Mouse (Mus musculus): ENCODE data around the gene Gabrr2.

The Gabrr2 gene

DNA sequence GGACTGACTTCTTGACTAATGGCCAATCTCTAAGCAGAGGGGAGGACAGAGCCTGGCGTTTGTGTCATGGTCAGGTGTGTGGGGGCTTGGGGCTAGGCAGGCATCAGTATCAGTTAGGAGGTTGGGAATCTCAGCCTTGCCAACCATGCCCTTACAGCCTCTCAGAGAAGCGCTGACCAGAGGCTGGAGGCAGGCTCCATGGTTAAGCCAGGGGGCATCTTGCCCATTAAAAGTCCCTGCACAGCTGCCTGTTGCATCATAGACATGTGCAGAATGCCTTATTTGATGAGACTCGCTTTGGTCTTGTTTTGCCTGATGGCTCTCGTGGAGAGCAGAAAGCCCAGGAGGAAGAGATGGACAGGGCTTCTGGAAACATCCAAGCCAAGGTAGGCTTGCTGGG lies at the start of gene Gabrr2:
Gene Gabrr2, plus strand, starts transcription at position 19 of the 400 bp plus-strand sequence.
- in situ Hi-C loops (cut with MboI; ENCODE audit: unreplicated experiment in 2 of 2): no loop called here

DNA sequence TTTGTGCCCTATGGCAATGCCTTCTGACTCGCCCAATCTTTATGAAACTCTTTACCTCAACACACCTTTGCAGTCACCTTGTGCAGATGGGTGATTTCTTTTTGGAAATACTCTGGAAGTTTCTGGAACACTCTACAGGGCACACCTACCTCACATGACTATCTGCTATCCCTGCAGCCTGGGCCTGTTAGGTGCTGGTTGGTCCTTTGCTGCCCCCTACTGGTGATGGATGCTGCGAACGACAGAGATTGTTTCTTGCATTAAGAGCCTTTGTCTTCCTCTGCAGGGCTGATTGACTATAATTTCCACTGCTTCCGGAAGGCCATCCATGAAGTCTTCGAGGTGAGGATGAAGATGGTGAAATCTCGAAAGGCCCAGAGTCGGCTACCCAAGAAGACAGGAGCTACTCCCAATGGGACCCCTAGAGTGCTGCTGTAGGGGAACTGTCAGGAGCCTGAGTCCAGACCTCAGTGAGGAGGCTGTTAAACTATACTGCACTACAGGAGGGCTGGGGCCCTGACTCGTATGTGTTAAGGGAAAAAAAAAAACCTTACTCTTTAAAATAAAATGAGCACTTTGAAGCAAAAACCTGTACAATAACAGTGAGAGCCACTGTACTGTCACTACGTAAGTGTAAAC lies 44.3 kb upstream of the Gabrr2 start:
- in situ Hi-C loops (cut with MboI; ENCODE audit: unreplicated experiment in 2 of 2): loop anchor here (5.0 kb wide), 4 partner anchors 66 to 351 kb away; partner anchors contain the start of gene Ankrd6 (in 2 of the 2)

DNA sequence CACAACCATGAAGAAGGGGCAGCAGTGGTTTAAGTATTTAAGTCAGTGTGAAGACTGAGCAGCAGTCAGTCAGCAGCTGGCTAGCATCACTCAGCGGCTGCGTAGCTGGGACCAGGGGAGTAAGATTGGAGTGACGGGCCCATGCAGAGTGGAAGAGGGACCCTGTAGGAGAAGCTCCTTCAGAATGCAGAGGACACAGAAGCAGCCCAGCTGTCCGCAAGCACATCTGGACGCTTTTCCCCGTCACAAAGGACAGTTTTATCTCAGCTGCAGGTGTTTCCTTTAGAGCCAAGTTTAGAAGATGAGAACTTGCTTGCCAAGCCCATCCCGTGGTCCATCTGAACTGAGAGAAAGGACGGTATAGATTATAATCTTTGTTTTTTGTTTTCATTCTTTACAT lies 38.4 kb upstream of the Gabrr2 start:
- in situ Hi-C loops (cut with MboI; ENCODE audit: unreplicated experiment in 2 of 2): loop anchor here (5.0 to 10.0 kb wide), 4 partner anchors 37 to 357 kb away; no protein-coding TSS in a partner anchor

DNA sequence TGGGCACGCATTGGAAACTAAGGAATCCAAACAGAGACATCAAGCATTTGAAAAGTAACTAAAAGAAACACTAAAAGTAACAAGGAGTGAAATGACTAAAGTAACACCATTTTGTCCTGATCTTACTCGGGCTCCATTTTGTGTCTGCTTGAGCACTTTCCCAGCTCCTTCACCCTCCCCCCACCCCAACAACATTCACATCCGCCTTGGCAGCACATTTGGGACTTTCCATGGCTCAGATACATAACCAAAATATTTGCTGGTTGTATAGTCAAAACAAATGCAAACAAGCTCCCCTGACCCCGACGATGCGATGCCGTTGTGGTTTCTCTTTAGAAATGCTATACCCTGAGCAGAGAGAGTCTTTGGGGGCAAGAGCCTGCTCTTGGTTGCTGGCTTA lies 33.7 kb upstream of the Gabrr2 start:
- in situ Hi-C loops (cut with MboI; ENCODE audit: unreplicated experiment in 2 of 2): loop anchor here in 1 of 2 experiments (10.0 kb wide), 1 partner anchor 86 kb away; no protein-coding TSS in a partner anchor

DNA sequence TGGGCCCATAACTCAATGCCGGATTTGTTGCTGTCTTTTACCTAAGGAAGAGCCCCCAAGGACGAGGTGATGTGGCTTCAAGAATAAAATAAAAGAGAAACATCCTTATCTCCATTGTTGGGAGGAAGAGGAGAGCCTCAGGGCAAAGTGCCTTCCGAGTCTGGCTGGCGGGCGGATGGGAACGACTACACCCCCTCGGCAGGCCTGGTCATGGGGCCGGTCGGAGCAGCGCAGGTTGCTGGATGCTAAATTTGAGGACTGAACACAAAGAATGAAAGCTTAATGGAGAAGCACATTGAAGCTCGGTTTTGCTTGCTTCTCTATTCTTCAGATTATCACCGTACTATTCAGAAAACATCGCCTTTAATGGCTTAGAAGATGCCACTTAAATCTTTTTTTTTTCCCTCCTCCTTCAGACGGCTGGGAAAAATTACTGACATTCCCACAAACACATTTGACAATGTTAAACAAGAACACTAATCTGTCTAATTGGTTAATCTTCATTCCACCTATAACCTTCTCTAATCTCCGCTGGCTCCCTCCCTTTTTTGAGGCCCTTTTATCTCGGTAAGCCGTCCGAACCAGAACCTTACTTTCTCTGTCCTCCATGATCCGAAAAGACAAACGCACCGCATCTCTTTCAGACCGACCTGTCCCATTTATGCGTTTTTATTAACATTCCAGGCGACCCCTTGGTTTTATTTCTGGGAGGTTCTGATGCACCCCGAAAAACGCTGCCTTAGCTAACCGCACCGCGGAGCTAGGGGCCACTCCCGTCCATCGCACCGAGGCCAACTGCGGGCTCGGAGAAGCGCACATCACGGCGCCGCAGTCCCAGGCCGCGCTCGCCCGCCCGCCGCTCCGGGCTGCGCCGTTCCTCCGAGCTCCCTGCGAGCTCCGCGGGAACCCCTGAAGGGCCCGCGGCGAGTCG lies 32.3 kb upstream of the Gabrr2 start:
- in situ Hi-C loops (cut with MboI; ENCODE audit: unreplicated experiment in 2 of 2): no loop called here

DNA sequence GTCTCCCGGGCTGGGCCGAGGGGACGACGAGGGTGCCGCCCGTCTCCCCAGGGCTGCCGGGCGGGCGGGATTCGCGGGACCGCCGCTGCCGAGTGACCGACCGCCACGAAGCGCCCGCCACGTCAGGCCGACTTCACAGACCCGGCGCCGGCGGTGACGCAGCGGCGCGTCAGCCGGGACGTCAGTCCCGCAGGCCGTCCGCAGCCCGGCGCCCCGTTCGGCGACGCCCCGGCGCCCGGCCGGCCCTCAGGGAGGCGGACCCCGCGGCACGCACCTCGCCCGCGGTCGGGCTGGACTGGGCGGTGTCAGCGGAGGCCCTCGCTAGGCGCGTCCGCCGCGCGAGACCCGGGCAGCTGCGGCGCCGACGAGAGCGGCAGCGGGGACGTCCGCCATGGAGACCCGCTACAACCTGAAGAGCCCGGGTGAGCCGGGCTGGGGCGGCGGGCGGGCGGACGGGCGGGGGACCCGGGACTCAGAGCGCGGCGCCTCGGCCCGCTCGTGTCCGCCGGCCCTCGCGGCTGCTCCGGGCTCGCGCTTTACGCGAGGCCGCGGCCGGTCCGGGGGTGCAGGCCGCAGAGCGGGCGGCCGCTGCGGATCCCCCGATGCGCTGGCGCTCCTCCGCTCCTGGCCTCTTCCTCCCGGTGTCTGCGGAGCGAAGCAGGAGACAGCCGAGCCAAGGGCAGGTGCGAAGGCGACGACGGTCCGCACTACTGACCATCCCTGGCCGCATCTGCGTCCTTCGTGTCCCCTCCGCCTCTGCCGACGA lies 31.4 kb upstream of the Gabrr2 start, which contains the start of gene Ube2j1:
Gene Ube2j1, plus strand, starts transcription at position 222 of the 766 bp plus-strand sequence.
- in situ Hi-C loops (cut with MboI; ENCODE audit: unreplicated experiment in 2 of 2): no loop called here

DNA sequence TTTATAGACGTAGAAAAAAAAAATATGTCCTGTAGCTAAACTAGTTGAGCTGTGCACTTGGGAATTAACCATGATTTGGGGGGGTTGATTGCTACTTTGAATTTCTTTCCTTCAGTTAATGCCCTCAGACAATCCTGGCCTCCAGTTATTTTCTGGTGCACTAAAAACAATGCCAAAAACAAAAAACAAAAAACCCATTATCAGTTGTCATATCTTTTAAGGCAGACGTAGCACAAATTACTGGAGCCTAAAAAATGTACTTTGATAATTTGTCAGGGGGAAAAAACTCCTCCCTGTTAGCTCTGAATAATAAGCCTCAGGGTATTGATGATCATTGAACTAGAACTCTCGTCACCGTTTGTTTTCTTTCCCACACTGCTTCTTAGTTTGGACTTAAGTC lies 30.8 kb upstream of the Gabrr2 start:
- in situ Hi-C loops (cut with MboI; ENCODE audit: unreplicated experiment in 2 of 2): no loop called here

DNA sequence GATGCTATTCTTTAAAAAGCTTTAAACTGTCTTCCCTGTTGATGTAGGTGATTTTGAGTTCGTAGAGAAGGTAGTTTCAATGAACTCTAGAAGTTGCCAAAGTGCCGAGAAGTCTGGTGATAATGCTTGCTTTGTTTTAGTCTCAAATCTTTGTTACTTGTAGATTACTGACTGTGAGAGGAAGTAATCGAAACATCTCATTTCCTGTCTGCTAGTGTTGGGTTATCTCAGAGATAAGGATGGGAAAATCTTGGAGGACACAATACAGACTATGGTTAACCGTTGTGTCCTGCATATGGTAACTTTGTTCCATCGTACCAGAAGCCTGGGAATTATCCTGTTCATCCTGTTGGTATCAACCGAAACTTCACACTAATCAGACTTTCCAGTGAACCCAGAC lies 29.3 kb upstream of the Gabrr2 start:
- in situ Hi-C loops (cut with MboI; ENCODE audit: unreplicated experiment in 2 of 2): no loop called here

DNA sequence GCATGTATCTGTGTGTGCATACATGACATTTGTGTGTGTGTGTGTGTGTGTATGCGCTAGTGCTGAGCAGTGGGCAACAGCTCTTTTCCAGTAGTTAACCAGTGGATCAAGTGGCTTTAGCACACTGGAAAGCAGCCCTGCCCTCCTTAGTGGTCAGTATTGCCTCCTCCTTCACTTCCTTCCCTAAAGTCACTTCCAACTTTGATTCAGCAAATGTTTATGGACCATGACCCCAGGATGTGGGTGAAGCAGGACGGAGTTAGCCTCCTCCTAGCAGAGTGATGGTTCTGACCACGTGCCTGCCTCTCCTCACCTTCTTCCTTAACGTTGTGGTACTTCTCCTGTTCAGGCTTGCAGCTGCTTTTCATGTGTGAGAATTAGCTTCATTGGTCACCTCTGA lies 23.0 kb upstream of the Gabrr2 start:
- in situ Hi-C loops (cut with MboI; ENCODE audit: unreplicated experiment in 2 of 2): loop anchor here in 1 of 2 experiments (5.0 kb wide), 1 partner anchor 207 kb away; no protein-coding TSS in a partner anchor

DNA sequence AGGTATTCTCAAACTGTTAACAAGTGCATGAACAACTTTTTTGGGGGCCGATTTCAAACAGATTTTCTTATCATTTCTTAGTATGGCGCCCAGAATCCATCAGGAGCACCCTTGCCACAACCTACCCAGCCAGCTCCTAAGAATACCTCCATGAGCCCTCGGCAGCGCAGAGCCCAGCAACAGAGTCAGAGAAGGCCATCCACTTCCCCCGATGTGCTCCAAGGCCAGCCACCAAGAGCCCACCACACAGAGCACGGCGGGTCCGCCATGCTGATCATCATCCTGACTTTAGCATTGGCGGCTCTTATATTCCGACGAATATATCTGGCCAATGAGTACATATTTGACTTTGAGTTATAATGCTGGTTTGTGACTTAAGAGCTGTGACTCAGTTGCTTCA lies 13.2 kb upstream of the Gabrr2 start:
- in situ Hi-C loops (cut with MboI; ENCODE audit: unreplicated experiment in 2 of 2): no loop called here

DNA sequence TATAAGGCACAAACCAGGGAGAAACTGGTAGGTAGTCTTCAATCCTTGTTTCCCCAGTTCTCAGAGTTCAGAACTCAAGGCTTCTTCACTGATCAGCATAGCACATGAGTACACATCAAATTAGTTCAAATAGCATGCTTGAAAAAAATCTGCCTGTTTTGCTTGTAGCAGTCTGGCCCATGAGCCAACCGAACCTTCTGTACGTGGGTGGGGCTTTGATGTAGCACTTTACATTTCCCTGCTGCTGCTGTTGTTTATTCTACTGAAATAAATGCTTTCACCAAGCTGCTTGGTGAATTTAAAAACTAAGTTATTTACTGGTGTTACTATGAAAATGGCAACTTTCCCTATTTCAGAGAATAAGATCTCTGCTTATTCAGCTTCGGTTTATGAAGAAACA lies 10.7 kb upstream of the Gabrr2 start:
- in situ Hi-C loops (cut with MboI; ENCODE audit: unreplicated experiment in 2 of 2): no loop called here

DNA sequence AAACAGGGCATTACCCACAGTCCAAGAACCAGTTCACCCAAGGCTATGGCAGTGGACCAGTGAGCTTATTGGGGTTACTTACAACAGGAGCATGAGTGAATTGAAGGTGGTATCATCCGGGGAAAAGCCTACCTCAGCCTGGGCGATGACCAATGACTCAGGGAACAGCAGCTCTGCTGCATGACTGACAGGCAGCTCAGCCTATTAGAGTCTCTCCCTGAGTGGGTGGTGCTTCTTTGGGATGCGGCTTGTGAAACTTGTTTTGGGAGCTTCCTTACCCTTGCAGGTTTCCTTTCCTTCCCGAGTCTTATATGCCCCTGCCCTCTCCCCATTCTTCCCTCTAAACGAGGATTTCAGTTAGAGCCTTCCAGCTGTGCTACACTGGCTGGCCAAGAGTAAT lies 10.1 kb upstream of the Gabrr2 start:
- in situ Hi-C loops (cut with MboI; ENCODE audit: unreplicated experiment in 2 of 2): no loop called here

DNA sequence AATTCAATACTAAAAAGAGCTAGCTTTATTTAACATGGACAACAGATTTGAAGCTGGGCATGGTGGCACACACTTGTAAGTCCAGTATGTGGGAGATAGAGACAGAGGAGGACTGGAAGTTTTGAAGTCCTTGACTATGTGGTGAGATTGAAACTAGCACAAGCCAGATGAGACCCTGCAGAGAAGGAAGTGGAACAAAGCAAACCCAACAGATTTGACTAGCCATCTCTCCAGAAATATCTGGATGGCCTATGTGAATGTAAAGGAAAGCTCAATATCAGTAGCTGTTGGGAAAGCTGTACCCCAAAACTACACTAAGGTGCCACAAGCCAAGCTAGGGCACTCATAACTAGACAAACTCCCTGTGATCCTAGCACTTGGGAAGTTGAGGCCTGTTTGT lies 8.4 kb upstream of the Gabrr2 start:
- in situ Hi-C loops (cut with MboI; ENCODE audit: unreplicated experiment in 2 of 2): no loop called here

DNA sequence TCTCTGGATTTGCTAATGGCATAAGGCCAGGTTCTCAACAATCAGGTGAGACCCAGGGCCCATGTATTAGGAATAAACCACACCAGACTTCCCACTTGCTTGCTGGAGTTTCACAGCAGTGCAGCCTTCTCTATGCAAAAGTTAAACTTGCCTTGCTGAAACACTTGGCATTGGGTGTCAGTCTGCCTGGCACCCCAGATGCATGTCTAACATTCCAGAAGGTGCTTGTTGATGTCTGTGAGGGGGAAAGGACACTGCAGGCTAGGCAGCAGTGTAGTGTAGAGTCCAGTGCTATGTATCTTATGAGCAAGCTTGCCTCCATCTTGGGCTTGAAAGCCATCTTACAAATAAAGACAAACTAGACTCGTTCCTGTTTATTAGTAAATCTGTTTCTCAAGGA lies 6.5 kb upstream of the Gabrr2 start:
- in situ Hi-C loops (cut with MboI; ENCODE audit: unreplicated experiment in 2 of 2): no loop called here

DNA sequence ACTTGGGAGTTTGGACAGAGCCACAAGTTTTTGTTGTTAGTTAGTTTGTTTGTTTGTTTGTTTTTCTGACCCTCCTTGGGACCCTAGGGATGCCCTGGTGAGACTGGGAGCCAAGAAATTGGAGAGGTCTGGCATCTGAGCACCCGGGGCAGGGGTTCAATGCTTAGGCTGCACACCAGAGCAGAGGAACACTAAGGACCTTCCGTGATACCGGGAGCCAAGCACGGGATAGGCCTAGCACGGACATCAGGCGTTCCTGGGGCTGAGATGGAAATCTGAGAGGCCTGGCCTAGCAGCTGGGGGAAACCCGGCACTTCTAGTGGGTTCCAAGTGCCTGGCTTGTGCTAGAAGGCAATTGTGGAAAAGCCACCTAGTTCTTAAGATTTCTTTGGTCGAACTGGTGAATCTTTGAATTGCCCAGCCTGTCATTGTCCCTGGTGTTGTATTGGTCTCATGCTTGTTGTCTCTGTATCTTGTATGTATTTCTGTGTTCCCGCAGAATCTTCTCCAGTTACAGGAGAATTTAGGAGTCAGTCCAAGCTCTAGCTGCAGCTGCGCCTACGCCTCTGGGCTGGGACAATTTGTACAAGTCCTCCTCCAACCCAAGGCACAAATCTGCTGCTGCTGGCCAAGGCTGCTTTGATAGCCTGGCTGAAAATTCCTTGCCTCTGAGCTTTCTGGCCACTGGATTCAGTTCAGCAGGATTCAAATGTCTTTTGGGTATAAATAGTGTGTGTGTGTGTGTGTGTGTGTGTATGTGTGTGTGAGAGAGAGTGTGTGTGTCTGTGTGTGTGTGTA lies 4.7 kb upstream of the Gabrr2 start:
- in situ Hi-C loops (cut with MboI; ENCODE audit: unreplicated experiment in 2 of 2): no loop called here

DNA sequence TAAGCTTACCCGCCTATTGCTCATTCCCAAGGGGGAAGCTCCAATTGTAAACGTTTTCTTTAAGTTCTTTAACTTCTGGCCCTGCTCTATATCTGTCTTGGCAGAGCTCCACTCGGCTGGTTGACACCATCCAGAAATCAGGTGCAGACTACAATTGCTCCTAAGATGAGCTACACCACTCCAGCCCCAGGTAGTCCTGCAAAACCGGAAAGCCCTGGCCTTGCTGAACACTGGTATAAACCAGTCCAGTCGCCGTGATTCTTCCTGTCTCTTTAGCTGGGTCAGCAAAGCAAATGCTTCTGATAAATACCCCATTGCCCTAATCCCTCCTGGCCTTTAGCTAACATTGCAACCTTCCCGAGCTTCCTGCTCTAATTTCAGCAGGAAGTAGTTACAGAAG lies 1.6 kb upstream of the Gabrr2 start:
- in situ Hi-C loops (cut with MboI; ENCODE audit: unreplicated experiment in 2 of 2): no loop called here

DNA sequence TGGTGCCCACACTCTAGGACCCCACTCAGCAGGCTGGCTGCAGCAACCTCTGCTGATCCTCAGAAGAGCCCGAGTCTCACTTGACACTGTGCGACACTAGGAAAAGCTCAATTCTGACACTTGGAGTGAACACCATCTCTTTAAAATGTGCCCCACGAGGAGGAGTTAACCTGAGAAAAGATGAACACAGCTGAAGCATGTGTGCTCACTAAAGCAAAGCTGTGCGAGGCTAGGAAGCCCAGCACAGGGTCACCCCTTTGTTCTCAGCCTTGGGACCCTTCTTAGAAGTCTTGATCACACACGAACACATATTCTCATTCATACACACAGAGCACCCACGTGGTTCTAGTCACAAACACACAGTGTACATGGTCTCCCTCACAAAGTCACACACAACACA lies 2.2 kb downstream of the Gabrr2 start:
- in situ Hi-C loops (cut with MboI; ENCODE audit: unreplicated experiment in 2 of 2): no loop called here

DNA sequence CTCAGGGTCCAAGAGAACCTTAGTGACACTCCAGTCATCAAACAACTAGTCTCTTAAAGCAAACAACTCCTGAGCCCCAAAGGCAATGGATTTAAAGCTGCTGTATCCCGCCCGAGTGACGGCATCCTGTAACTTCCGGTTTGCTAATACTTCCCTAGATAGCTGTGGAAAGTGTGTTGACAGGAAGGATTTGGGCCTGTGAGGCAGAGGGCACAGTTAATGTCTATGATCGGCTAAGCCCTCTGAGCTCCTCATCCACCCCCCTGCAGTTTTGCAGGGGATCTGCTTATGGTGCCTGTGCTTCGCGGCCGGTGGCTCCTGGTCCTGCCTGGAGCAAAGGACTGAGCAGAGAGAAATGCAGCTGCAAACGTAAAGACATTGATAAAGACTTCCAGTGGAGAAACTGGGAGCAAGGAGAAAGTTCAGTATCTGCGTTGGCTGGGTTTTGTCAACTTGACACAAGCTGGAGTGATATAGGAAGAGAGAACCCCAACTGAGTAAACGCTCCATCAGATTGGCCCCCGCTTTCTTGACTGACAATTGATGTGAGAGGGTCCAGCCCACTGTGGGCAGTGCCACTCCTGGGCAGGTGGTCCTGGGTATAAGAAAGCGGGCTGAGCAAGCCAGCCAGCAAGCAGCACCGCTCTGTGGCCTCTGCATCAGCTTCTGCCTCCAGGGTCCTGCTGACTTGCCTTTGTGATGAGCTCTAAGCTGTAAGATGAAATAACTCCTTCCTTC lies 3.6 kb downstream of the Gabrr2 start:
- in situ Hi-C loops (cut with MboI; ENCODE audit: unreplicated experiment in 2 of 2): no loop called here

DNA sequence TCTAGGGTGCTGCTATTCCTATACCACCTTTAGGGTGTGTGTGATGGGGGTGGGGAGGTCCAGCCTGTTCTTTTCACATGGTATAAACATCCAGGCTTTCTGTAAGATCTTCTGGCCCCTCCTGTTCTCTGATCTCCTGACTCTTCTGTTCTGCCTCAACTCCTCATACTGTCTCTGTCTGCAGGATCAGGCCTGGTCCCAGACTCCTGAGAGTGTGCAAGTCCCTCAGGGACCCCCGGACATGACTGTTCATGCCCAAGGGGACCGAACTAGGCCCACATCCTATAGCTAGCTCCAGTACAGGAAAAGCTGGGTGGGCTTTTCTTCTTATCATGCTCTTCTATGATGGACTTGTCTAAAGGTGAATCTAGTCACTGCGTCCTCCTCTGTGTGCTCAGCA lies 4.5 kb downstream of the Gabrr2 start:
- in situ Hi-C loops (cut with MboI; ENCODE audit: unreplicated experiment in 2 of 2): no loop called here
